Mouse (Mus musculus) kidney, embryonic 15.5 days (tissue): ENCODE measurements around the gene Nav2. TPM values are rescaled to one million over a fixed set of nuclear protein-coding genes. Genes with fewer than 3 reads are reported as not detected.

Source experiments
- ATAC-seq: fragments of 200-750 bp; cut with Nextera tagmentation; replicated peaks from 2 replicates; pipeline ENCODE4 v1.8.0; 2017; ENCODE audit warnings: moderate TSS enrichment; ENCODE audit not compliant: low FRiP score
- H3K27ac ChIP-seq: fragments of 300-500 bp; sonication (generic); 2 replicates; pipeline ENCODE4 v1.5.1; 2015; ENCODE audit warnings: mild to moderate bottlenecking, inconsistent platforms
- H3K27me3 ChIP-seq: fragments of 300-500 bp; sonication (generic); 2 replicates; pipeline ENCODE4 v1.6.1; 2015; ENCODE audit warnings: inconsistent platforms
- H3K36me3 ChIP-seq: fragments of 300-500 bp; sonication (generic); 2 replicates; pipeline ENCODE4 v1.6.1; 2015; ENCODE audit warnings: inconsistent platforms
- H3K4me1 ChIP-seq: fragments of 300-500 bp; sonication (generic); 2 replicates; pipeline ENCODE4 v1.6.1; 2015; ENCODE audit warnings: inconsistent platforms
- H3K4me2 ChIP-seq: fragments of 300-500 bp; sonication (generic); 2 replicates; pipeline ENCODE4 v1.6.1; 2015; ENCODE audit warnings: moderate library complexity, mild to moderate bottlenecking, inconsistent platforms
- H3K4me3 ChIP-seq: fragments of 300-500 bp; sonication (generic); replicated peaks from 2 replicates; pipeline ENCODE4 v1.5.1; 2015; ENCODE audit warnings: mild to moderate bottlenecking, inconsistent platforms
- H3K9ac ChIP-seq: fragments of 300-500 bp; sonication (generic); 2 replicates; pipeline ENCODE4 v1.6.1; 2015; ENCODE audit warnings: mild to moderate bottlenecking, inconsistent platforms
- H3K9me3 ChIP-seq: fragments of 300-500 bp; sonication (generic); replicated peaks from 2 replicates; pipeline ENCODE4 v1.6.1; 2016; ENCODE audit warnings: inconsistent platforms
- WGBS: fragments of 180-500 bp; shearing (Covaris S2); methylation state at CpG from one replicate; pipeline ENCODE4 v1.1.7; 2015; ENCODE audit warnings: mixed read lengths; 5-methylcytosine and 5-hydroxymethylcytosine counted together
- polyA plus RNA-seq: library from polyadenylated mRNA; unstranded; fragments of >200 nt; fragmentation: Nextera tagmentation; extraction: Ambion mirVana; gene quantifications from 2 replicates; pipeline ENCODE4 v1.2.1, GENCODE M21; 2015

Gene Nav2
- polyA plus RNA-seq, 1 experiment from 2014 or later: 28.8 TPM

GRCm38 (mm10) chr7:48877786-48878390 is 30.6 kb upstream of the Nav2 start:
- 0 out of 2 replicates have a peak, but pooled peaks cover 1% of the 10 kb centered on the region for H3K27me3 ChIP-seq
- peak overlapping the region; percentile 38 for H3K4me2 ChIP-seq
- 39% methylated on average over 15 of the region's 15 CpGs for WGBS
- H3K27ac ChIP-seq: peak overlapping the region; percentile 20; the same call in 1 of the 2 replicates
- H3K4me1 ChIP-seq: peaks cover 39% of the 10 kb centered on the region
- H3K36me3 ChIP-seq: peaks cover 54% of the 10 kb centered on the region
- peak overlapping the region; percentile 4; the same call in 1 of the 2 replicates for H3K4me3 ChIP-seq
- no peaks in the 10 kb centered on the region for H3K9me3 ChIP-seq
- no peak for ATAC-seq
- no peak overlapping the region for H3K9ac ChIP-seq

GRCm38 (mm10) chr7:48879574-48879973 is 28.9 kb upstream of the Nav2 start:
- 0 out of 2 replicates have a peak, but pooled peaks cover 3% of the 10 kb centered on the region for H3K27me3 ChIP-seq
- H3K36me3 ChIP-seq: peaks cover 37% of the 10 kb centered on the region
- no peak overlapping the region for H3K27ac ChIP-seq
- H3K9me3 ChIP-seq: no peaks in the 10 kb centered on the region
- peaks cover 43% of the 10 kb centered on the region for H3K4me1 ChIP-seq
- no peak for ATAC-seq
- H3K4me3 ChIP-seq: peak overlapping the region; percentile 34
- 59% methylated on average over 3 of the region's 3 CpGs for WGBS
- peak overlapping the region; percentile 12; the same call in 1 of the 2 replicates for H3K9ac ChIP-seq
- peak overlapping the region; percentile 55 for H3K4me2 ChIP-seq

GRCm38 (mm10) chr7:48880591-48881481 is 27.7 kb upstream of the Nav2 start:
- Histone ChIP-seq H3K9ac (peak overlapping the region; percentile 90), H3K4me2 (peak overlapping the region; percentile 86), H3K9me3 (no peaks in the 10 kb centered on the region), H3K4me3 (peak overlapping the region; percentile 89), H3K27me3 (0 out of 2 replicates have a peak, but pooled peaks cover 3% of the 10 kb centered on the region), H3K27ac (peak overlapping the region; percentile 92), H3K36me3 (peaks cover 25% of the 10 kb centered on the region), H3K4me1 (peaks cover 43% of the 10 kb centered on the region)
- peak; percentile 98 for ATAC-seq
- WGBS: under 1% methylated on average over 70 of the region's 77 CpGs

GRCm38 (mm10) chr7:48881486-48881885 is 27.0 kb upstream of the Nav2 start, which contains the start of gene E2f8:
E2f8 (minus strand) TSS chr7:48881596.
- H3K36me3 ChIP-seq: peaks cover 19% of the 10 kb centered on the region
- peak within 1 kb of the TSS; percentile 86 for H3K4me2 ChIP-seq
- H3K9ac ChIP-seq: peak within 1 kb of the TSS; percentile 90
- peaks cover 43% of the 10 kb centered on the region for H3K4me1 ChIP-seq
- H3K27me3 ChIP-seq: 0 out of 2 replicates have a peak, but pooled peaks cover 3% of the 10 kb centered on the region
- peak within 1 kb of the TSS; percentile 92 for H3K27ac ChIP-seq
- H3K9me3 ChIP-seq: no peaks in the 10 kb centered on the region
- under 1% methylated on average over 26 of the region's 41 CpGs for WGBS
- peak within 1 kb of the TSS; percentile 89 for H3K4me3 ChIP-seq
- ATAC-seq: peak; percentile 85

DNA sequence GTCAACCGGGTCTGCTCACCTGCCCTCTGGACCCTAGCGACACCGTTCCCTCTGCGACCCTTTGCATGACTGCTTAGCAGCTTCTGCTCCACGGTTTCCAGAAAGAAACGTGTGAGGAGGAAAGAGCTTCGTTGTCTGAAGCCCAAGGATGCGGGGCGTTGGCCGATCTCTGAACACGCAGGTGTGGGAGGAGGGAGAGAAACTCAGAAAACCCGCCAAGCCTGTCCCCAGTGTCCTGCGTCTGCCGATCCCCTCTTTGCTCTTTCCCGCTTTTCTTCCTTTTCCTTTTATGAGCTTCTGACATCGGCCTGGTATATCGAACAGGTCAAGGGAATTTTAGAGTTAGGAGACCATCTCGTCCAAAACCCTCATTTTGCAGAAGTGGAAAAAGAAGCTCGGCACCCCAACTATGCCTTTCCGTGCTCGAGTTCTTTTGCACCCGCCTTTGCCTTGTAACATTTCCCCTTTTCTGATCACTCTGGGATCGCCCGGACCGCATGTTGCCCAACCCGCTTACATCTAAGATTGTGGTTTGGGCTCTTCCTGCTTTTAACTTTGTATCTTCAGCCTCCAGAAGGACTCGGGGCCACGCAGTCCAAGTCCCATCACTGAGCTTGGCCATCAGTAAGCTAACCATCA is 26.4 kb upstream of the Nav2 start:
- Histone ChIP-seq H3K4me3 (peak overlapping the region; percentile 89), H3K4me2 (peak overlapping the region; percentile 86), H3K36me3 (peaks cover 13% of the 10 kb centered on the region; the same call in 1 of the 2 replicates), H3K27ac (peak overlapping the region; percentile 92), H3K9me3 (no peaks in the 10 kb centered on the region), H3K27me3 (0 out of 2 replicates have a peak, but pooled peaks cover 3% of the 10 kb centered on the region), H3K4me1 (peaks cover 48% of the 10 kb centered on the region), H3K9ac (peak overlapping the region; percentile 90)
- ATAC-seq: no peak
- 2% methylated on average over 28 of the region's 28 CpGs for WGBS

DNA sequence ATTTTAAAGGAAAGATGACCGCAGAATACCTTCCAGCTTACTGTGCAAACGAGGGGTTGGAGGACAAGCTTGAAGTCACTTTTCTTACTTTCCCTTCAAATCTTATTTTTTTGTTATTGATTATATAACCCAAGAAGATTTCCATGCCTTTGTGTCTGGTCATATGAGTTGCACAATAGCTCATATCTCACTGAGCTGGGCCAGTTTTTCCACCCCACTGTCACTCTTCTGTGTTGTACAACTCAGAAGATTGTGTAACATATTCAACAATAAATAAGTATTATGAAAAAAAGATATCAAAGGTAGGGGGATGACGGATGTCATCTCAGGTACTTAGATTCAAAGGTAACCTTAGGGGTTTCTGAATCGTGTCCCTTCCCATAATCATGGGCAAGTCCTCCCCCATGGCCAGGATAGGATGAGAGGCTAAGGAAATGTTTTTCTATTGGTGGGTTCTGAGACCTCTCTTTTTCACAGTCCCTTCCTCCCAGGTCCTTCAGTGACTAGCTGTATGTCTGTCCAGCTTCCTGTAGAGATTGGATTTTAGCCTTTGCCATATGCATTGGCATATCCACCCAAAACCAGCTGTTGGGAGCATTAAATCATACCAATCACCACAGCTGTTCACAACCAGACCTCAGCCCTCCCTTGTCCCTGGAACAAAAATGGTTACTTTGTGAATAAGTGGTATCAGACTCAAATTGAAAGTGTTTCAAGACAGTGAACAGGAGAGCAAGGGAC is 24.8 kb upstream of the Nav2 start:
- 79% methylated on average over 4 of the region's 4 CpGs for WGBS
- peaks cover 47% of the 10 kb centered on the region for H3K4me1 ChIP-seq
- no peak overlapping the region for H3K4me3 ChIP-seq
- 0 out of 2 replicates have a peak, but pooled peaks cover 3% of the 10 kb centered on the region for H3K27me3 ChIP-seq
- H3K36me3 ChIP-seq: no peaks in the 10 kb centered on the region
- H3K9ac ChIP-seq: no peak overlapping the region
- H3K4me2 ChIP-seq: no peak overlapping the region
- no peak for ATAC-seq
- H3K9me3 ChIP-seq: no peaks in the 10 kb centered on the region
- no peak overlapping the region for H3K27ac ChIP-seq

DNA sequence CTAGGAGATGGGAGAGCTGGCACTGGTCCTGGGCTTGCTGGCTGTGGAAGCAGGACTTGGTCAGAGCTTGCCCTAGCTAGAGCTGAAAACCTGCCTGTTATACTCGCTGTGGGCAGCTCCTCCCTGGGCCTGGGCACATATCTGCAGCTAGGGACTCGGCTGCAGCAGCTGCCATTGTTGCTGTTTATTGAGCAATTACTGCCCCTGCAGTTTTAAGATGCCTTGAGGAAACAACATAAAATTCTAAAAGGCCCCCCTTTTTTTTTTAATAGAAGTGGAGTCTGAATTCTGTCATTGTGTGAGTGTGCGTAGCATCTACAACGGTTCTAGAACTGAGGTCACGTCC is 24.3 kb upstream of the Nav2 start:
- WGBS: 70% methylated on average over 5 of the region's 5 CpGs
- no peak overlapping the region for H3K4me3 ChIP-seq
- 0 out of 2 replicates have a peak, but pooled peaks cover 3% of the 10 kb centered on the region for H3K27me3 ChIP-seq
- H3K9me3 ChIP-seq: no peaks in the 10 kb centered on the region
- H3K36me3 ChIP-seq: no peaks in the 10 kb centered on the region
- ATAC-seq: no peak
- H3K4me2 ChIP-seq: no peak overlapping the region
- peaks cover 46% of the 10 kb centered on the region for H3K4me1 ChIP-seq
- H3K27ac ChIP-seq: no peak overlapping the region
- no peak overlapping the region for H3K9ac ChIP-seq

GRCm38 (mm10) chr7:48887973-48888372 is 20.5 kb upstream of the Nav2 start:
- Histone ChIP-seq H3K36me3 (no peaks in the 10 kb centered on the region), H3K4me1 (peaks cover 32% of the 10 kb centered on the region), H3K9ac (no peak overlapping the region), H3K9me3 (no peaks in the 10 kb centered on the region), H3K27me3 (0 out of 2 replicates have a peak, but pooled peaks cover under 1% of the 10 kb centered on the region), H3K4me2 (peak overlapping the region; percentile 8; the same call in 1 of the 2 replicates), H3K4me3 (no peak overlapping the region), H3K27ac (peak overlapping the region; percentile 50; the same call in 1 of the 2 replicates)
- ATAC-seq: peak; percentile 50; the same call in 1 of the 2 replicates
- 19% methylated on average over 8 of the region's 8 CpGs for WGBS

- Histone ChIP-seq H3K9me3 (no peaks in the 10 kb centered on the region), H3K27ac (0 out of 2 replicates have a peak overlapping the region, but pooled peaks have one; percentile 50), H3K9ac (no peak overlapping the region), H3K4me2 (no peak overlapping the region), H3K4me3 (no peak overlapping the region), H3K36me3 (no peaks in the 10 kb centered on the region), H3K4me1 (peaks cover 32% of the 10 kb centered on the region), H3K27me3 (no peaks in the 10 kb centered on the region)
- 52% methylated on average over 2 of the region's 2 CpGs for WGBS
- no peak for ATAC-seq
Observed at GRCm38 (mm10) chr7:48888751-48889150, 19.8 kb upstream of the Nav2 start.

DNA sequence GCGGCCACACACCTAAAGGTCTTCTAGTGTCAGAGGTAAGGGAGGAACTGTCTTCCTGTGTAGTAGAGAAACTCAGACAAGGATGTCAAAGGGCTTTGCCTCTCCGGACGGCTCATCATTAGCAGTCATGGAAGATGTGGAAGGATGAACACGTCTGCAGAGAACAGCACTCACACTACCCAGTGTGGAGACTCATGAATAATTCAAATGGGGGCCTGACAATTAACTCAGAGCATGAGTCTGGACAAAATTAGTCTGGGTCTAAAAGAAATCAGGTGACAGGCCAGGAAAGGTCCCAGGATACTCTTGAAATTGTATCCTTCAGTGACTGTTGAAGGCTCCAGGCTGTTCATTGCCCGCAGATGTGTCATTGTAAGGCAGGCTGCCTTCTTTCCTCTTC is 17.5 kb upstream of the Nav2 start:
- H3K4me1 ChIP-seq: peaks cover 28% of the 10 kb centered on the region
- ATAC-seq: no peak
- no peak overlapping the region for H3K27ac ChIP-seq
- H3K4me3 ChIP-seq: no peak overlapping the region
- H3K4me2 ChIP-seq: no peak overlapping the region
- no peaks in the 10 kb centered on the region for H3K27me3 ChIP-seq
- H3K36me3 ChIP-seq: no peaks in the 10 kb centered on the region
- no peak overlapping the region for H3K9ac ChIP-seq
- H3K9me3 ChIP-seq: no peaks in the 10 kb centered on the region
- WGBS: 48% methylated on average over 5 of the region's 5 CpGs

DNA sequence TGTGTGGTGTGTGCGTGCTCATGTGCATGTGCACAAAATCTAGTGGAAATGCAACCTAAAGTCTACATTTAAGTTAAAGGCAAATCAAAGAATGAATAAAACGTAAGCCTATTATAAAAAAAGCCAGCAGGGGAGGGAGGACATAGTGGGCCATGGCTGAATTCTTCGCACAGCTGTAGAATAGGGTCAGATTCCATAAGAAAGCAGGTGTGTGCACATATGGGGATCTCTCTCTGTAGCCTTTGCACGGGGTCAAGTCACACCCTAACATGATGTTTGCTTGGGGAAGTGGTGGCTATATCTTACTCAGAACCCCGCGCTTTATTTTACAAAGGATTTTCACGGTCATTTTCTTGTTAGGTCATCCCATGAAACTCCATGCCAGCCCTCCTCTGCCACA is 15.4 kb upstream of the Nav2 start:
- H3K9ac ChIP-seq: no peak overlapping the region
- 80% methylated on average over 7 of the region's 7 CpGs for WGBS
- H3K27me3 ChIP-seq: no peaks in the 10 kb centered on the region
- no peaks in the 10 kb centered on the region for H3K36me3 ChIP-seq
- H3K4me3 ChIP-seq: no peak overlapping the region
- H3K27ac ChIP-seq: no peak overlapping the region
- peaks cover 31% of the 10 kb centered on the region for H3K4me1 ChIP-seq
- H3K4me2 ChIP-seq: no peak overlapping the region
- no peak for ATAC-seq
- H3K9me3 ChIP-seq: no peaks in the 10 kb centered on the region
